Mouse (Mus musculus) activated CD4-positive, CD25-positive, alpha-beta regulatory T cell, adult 4 months (primary cell): Measurements from ENCODE around the gene Kctd12. TPM values are rescaled to one million over a fixed set of nuclear protein-coding genes. Genes with fewer than 3 reads are reported as not detected.

ENCODE experiments used
- ATAC-seq: one replicate; pipeline ENCODE4 v1.8.0; 2017
- polyA plus RNA-seq, 2 experiments: library from polyadenylated mRNA; unstranded; fragments of 100-300 nt; shearing (Covaris generic); gene quantifications; one replicate each; pipeline ENCODE4 v1.2.1; 2017

Gene Kctd12
- polyA plus RNA-seq, 2 experiments from 2014 or later: 1.3 to 1.6 TPM

DNA sequence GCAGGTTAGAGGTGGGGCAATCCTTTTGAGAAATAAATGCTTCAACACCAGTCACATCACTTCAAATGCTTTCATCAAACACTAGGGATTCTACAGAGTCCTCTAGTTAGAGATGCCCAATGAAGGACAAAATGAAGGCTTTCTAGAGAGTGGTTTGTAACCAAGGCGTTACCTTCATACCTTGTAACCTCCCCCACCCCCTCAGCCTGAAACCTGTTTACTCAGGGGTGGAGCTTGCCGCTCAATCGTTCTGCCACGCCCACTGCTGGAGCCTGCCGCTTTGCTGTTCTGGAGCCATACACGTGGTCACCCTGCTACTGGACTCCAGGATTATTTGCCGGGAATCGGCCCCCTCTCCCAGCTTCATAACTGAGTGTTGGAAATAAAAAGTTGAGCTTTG, 28.9 kb downstream of the Kctd12 start:
- ATAC-seq: no peak

DNA sequence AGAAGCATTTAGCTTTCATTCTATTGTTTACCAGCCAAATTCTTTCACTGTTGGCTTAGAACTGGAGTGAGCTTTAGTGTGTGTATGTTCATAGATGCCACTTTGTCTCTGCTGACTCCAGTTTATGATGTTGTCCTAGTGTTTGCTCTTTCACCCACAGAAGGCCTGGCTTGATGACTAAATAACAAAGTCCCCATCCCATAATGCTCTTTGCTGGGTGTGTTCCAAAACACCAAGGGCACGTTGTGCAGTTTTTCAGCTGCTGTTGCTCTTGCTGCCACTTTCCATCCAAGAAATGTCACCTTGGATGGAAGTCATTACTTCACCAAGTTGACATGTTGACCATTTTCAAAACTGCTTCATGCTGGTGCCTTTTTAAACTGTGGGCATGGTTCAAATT, 30.5 kb downstream of the Kctd12 start:
- no peak for ATAC-seq

DNA sequence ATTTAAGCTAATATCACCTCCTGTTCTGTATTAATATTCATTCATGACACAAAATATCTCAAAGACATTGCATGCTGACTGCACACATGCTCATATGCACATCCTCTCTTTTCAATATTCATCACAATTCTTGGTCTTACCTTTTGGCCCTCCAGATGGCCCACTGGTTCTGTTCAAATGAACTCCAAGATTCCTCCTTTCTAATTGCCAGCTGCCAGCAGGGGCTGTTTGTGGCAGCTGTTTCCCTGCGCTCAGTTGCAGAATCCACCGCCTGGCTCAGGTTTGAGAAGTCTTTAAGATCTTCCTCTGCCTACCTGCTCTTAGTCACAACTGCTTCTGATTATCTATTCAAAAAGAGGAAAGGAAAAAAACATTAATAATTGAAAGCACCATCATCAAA, 34.6 kb downstream of the Kctd12 start:
- no peak for ATAC-seq

DNA sequence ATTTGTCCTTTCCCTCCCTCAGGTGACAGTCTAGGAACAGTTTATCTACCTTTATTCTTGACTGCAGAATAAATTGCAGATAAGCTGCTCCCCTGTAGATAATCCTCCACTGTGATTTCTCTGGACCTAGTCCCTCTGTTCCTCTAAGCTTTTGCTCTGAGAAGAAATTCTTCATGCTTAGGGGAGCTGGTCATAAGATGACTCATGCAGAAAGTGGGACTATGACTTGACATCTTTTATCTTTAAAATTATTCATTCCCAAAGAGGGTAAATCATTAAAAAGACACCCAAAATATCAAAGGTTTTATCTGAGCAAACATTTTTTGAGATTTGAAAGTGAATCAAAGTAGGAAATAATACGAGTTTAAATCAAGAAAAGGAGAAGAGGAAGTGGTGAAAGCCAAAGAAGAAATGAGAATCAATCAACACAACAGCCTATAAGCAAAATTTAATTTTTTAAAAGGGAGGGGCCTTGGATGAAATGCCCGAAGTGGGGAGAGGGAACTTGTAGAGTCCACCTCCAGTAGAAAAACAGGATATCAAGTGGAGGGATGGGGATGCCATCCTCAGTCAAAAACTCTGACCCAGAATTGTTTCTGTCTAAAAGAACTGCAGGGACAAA, 40.1 kb downstream of the Kctd12 start:
- no peak for ATAC-seq

DNA sequence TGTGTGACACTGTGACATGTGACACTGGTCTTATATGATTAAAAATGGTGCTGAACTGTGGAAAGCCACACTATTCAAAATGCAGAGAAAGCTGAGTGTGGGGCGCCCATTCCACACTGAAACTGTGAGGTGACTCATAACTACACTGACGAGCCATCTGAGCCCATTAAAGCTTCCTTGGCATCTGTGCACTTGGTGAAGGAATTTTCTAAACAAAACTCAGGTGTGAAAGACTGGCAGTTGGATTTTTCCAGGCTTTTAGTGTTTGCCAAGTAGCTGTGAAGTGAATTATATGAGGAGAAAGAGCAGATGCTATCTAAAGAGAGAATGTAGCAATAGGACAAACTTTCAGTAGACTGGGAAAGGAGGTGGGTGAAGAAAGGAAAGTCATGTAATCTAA, 47.6 kb downstream of the Kctd12 start:
- no peak for ATAC-seq

DNA sequence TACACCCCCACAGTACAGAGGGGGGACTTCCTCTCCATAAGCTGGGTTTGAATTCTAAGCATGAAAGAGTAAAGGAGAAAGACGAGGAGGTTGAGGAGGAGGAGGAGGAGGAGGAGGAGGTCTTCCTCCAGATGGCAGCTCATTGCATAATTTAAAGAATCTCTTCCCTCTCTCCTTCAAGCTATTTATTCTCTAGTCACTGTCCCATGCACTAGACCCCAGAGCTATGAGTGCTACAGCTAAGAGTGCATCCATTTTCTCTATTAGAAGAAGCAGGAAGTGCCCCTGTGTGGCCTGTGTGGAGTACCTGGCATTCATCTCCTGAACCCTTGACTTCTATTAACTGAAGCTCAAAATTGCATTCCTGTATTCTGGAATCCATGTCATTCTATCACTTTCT, 51.5 kb downstream of the Kctd12 start:
- ATAC-seq: no peak

DNA sequence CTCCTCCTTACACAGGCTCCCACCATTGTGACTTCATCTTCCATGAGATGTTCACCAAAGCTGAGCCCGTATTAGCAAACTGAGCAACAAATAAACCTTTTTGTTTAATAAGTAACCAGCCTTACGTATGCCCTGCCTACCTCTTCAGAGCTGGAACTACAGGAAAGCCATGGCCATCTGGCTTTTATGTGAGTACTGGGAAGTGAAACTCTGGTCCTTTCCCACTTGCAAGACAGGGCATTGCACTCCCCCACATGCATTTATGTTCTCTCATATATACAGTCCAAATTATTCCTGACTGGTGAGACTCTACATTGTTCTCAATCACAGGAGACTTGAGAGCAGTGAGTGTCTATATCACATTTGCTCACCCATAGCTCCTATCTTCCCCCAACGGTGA, 52.9 kb downstream of the Kctd12 start:
- ATAC-seq: no peak

DNA sequence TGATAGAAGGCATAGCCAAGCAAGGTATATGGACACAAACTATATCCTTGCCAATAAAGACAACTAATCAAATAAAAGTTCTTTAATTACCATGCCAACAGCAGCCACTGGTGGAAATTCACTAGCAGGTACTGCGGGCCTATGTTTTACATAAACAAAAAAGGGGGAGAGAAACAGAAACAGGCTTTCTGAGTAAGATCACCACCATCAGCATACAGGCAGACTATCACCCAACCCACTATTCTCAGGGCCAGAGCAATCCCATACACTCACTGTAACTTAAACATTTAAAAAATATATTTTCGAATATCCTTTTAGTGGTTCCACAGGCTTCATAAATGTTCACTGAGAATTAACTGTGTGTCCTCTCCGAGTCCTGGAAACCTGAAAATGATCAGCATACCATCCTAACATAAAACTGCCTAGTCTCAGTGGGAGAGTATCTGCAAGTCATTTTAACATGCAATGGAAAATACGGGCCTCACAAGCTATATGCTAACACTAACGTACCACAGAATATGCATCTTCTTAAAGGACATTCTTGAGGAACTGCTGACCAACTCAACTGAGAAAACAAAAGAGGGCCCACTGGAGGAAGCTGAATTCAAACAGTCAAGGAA, 54.5 kb downstream of the Kctd12 start:
- no peak for ATAC-seq

Other genes with a start within 250 kb of the Kctd12 start
- gene Acod1, start 64.3 kb upstream of the Kctd12 start, polyA plus RNA-seq: not detected
- 10 to 100 TPM; 15.5 to 19.6 TPM for gene Cln5, start 87.6 kb upstream of the Kctd12 start, polyA plus RNA-seq
- gene Fbxl3, start 116.9 kb upstream of the Kctd12 start, polyA plus RNA-seq: 10 to 100 TPM; 26.5 to 31.1 TPM